Mouse (Mus musculus) brain, embryonic 14.5 days (tissue): ENCODE results near the gene Ttll1.

Experiments
- CTCF ChIP-seq: fragments of 200-500 bp; IDR thresholded peaks from 2 replicates; pipeline ENCODE4 v1.5.1; 2012; ENCODE audit warnings: inconsistent platforms, mild to moderate bottlenecking, moderate library complexity, borderline replicate concordance; ENCODE audit not compliant: insufficient read depth, insufficient read length; ENCODE audit errors: extremely low read depth
- POLR2A ChIP-seq: fragments of 200-500 bp; IDR thresholded peaks from 2 replicates; pipeline ENCODE4 v1.6.1; 2012; ENCODE audit warnings: mild to moderate bottlenecking, inconsistent platforms, borderline replicate concordance; ENCODE audit not compliant: poor library complexity, insufficient read depth, insufficient read length, severe bottlenecking; ENCODE audit errors: extremely low read depth

DNA sequence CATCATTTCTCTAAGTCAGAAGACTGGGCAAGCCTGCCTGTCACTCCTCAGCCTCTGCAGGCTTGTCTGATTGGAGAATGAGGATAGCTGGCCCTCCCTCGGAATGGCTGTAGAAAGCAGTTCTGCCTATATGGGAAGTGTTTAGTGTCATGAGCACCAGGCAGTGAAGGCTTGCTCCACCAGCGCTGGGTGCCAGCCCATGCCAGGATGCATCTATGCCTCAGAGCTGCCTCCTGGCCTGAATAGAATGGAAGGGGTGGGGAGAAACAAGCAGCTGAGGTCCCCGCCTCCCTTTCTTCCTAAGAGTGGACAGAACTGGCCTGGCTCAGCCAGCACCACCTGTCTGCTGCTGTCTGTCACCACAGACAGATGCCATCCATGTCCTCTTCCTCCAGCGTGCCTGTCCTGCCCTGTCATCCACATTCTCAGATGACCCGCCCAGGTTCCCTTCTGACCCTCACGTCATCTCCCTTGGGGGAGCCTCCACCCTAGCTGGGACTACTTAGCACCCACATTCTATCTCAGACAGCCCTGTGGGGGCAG lies 41.3 kb downstream of the Ttll1 start:
- TF ChIP-seq CTCF (no peak), POLR2A (no peak)
